15 mouse cellular contexts compared by ENCODE assay signal in genomic region chr2:168292041-168292440, GRCm38 (mm10). TPM values are rescaled to one million over a fixed set of nuclear protein-coding genes. Genes with fewer than 3 reads are reported as not detected.
A peak's percentile ranks its signal among the peaks of the same experiment; 100 is the strongest.
DNase-seq lines count a peak whose midpoint lies in the region; ATAC-seq and TF ChIP-seq lines count a peak whose summit lies in the region.
"Had no signal": no experiment of that assay in that cellular context is flagged by ENCODE, and none has a peak within 500 bp of the region (broad histone marks: within the 10 kb centered on the region; RNA-seq: fewer than 3 reads in every experiment).

No protein-coding gene starts in this region.

- H3K36me3 ChIP-seq in hindbrain, embryonic 10.5 days = no peaks in the 10 kb centered on the region
- no peaks in the 10 kb centered on the region for H3K36me3 ChIP-seq in hindbrain, postnatal 0 days (ENCODE audit: insufficient read depth, low read length)
- H3K36me3 ChIP-seq in midbrain, embryonic 15.5 days (replicated peaks) = no peaks in the 10 kb centered on the region
- H3K36me3 ChIP-seq: heart, embryonic 10.5 days; liver, embryonic 13.5 days; neural tube, embryonic 13.5 days had no signal

- peak; percentile 61 for DNase-seq in hindbrain, embryonic 10.5 days (ENCODE audit: low spot score)
- no peak for DNase-seq in hindbrain, postnatal 0 days (ENCODE audit: low spot score)
- peak; percentile 34 for DNase-seq in lung, postnatal 10 days
- no peak for DNase-seq in lung, postnatal 25 days (ENCODE audit: low spot score)
- DNase-seq in embryo, embryonic 11 days = peak; percentile 55
- no peak for DNase-seq in adipocyte (ENCODE audit: low spot score)
- DNase-seq: adrenal gland, adult 8-10 months; cerebellum, adult 2 months; liver, embryonic 13.5 days; lung, postnatal 14 days had no signal

- peak overlapping the region; percentile 68 for H3K27ac ChIP-seq in hindbrain, embryonic 10.5 days
- no peak overlapping the region for H3K27ac ChIP-seq in hindbrain, postnatal 0 days
- H3K27ac ChIP-seq in midbrain, embryonic 15.5 days = no peak overlapping the region
- H3K27ac ChIP-seq: heart, embryonic 10.5 days; liver, embryonic 13.5 days; neural tube, embryonic 13.5 days had no signal

- H3K27me3 ChIP-seq in hindbrain, embryonic 10.5 days (ENCODE audit: insufficient read depth, poor library complexity, severe bottlenecking) = 0 out of 2 replicates have a peak, but pooled peaks cover 6% of the 10 kb centered on the region
- no peaks in the 10 kb centered on the region; the same call in 1 of the 2 replicates for H3K27me3 ChIP-seq in hindbrain, postnatal 0 days (ENCODE audit: insufficient read depth, low read length)
- H3K27me3 ChIP-seq in midbrain, embryonic 15.5 days (replicated peaks) = no peaks in the 10 kb centered on the region
- H3K27me3 ChIP-seq: neural tube, embryonic 13.5 days had no signal

- H3K9ac ChIP-seq in hindbrain, postnatal 0 days (replicated peaks; ENCODE audit: low read length) = no peak overlapping the region
- H3K9ac ChIP-seq in midbrain, embryonic 15.5 days = no peak overlapping the region
- H3K9ac ChIP-seq: liver, embryonic 13.5 days; neural tube, embryonic 13.5 days had no signal

- no peak overlapping the region for H3K4me3 ChIP-seq in hindbrain, embryonic 10.5 days
- no peak overlapping the region for H3K4me3 ChIP-seq in hindbrain, postnatal 0 days (ENCODE audit: low read length)
- H3K4me3 ChIP-seq in midbrain, embryonic 15.5 days = no peak overlapping the region
- H3K4me3 ChIP-seq: heart, embryonic 10.5 days; liver, embryonic 13.5 days; neural tube, embryonic 13.5 days had no signal

- no peak for TF ChIP-seq CTCF in hindbrain, postnatal 0 days (IDR thresholded peaks at IDR 0.05; ENCODE audit: low read depth)

- H3K9me3 ChIP-seq in hindbrain, embryonic 10.5 days = 0 out of 2 replicates have a peak, but pooled peaks cover 9% of the 10 kb centered on the region
- H3K9me3 ChIP-seq in hindbrain, postnatal 0 days (ENCODE audit: low read length) = no peaks in the 10 kb centered on the region
- no peaks in the 10 kb centered on the region for H3K9me3 ChIP-seq in midbrain, embryonic 15.5 days

- H3K4me2 ChIP-seq in hindbrain, postnatal 0 days (ENCODE audit: low read depth, low read length) = no peak overlapping the region
- H3K4me2 ChIP-seq in midbrain, embryonic 15.5 days = no peak overlapping the region
- H3K4me2 ChIP-seq: liver, embryonic 13.5 days; neural tube, embryonic 13.5 days had no signal

- WGBS in hindbrain, embryonic 10.5 days = 10% methylated on average over 10 of the region's 10 CpGs
- WGBS in hindbrain, postnatal 0 days = 18% methylated on average over 10 of the region's 10 CpGs
- 9% methylated on average over 10 of the region's 10 CpGs for WGBS in midbrain, embryonic 15.5 days

- ATAC-seq in hindbrain, postnatal 0 days = no peak
- ATAC-seq in midbrain, embryonic 15.5 days (replicated peaks) = peak; percentile 24; the same call in 1 of the 2 replicates
- ATAC-seq: CD4-positive, CD25-positive, alpha-beta regulatory T cell, adult 4 months had no signal

- H3K4me1 ChIP-seq in hindbrain, embryonic 10.5 days (replicated peaks) = peaks cover 34% of the 10 kb centered on the region
- no peaks in the 10 kb centered on the region for H3K4me1 ChIP-seq in hindbrain, postnatal 0 days (ENCODE audit: insufficient read depth, low read length)
- peaks cover 22% of the 10 kb centered on the region for H3K4me1 ChIP-seq in midbrain, embryonic 15.5 days

RNA-seq across cellular contexts. Expression of gene Kcng1, which starts 10.5 kb away (rescaled TPM):
- 2.2 and 3.2 TPM in 2 replicates for polyA plus RNA-seq in hindbrain, embryonic 10.5 days (2016; fragmentation: Nextera tagmentation; extraction: Ambion mirVana)
- total RNA-seq in hindbrain, postnatal 0 days (2014; rRNA removed) = 0.32 and 0.89 TPM in 2 replicates
- 1.1 TPM in 2 replicates for polyA plus RNA-seq in hindbrain, postnatal 0 days (2015; fragmentation: Nextera tagmentation; extraction: Ambion mirVana)
- polyA plus RNA-seq in midbrain, embryonic 15.5 days (2015; fragmentation: Nextera tagmentation; extraction: Ambion mirVana) = 3.5 and 3.8 TPM in 2 replicates
- total RNA-seq: MEL had no signal
- polyA plus RNA-seq: CD4-positive, CD25-positive, alpha-beta regulatory T cell, adult 4 months had no signal

Comparison
In these comparisons a context has a peak if more than half of its experiments do, and no peak if none do; other contexts are left out.
1. DNase-seq: peak in hindbrain, embryonic 10.5 days (single experiment), lung, postnatal 10 days (single experiment) and embryo, embryonic 11 days (single experiment); none in hindbrain, postnatal 0 days (single experiment), lung, postnatal 25 days (single experiment) and adipocyte (single experiment).